Mouse (Mus musculus): ENCODE data around the gene Bnipl.

Bnipl gene

DNA sequence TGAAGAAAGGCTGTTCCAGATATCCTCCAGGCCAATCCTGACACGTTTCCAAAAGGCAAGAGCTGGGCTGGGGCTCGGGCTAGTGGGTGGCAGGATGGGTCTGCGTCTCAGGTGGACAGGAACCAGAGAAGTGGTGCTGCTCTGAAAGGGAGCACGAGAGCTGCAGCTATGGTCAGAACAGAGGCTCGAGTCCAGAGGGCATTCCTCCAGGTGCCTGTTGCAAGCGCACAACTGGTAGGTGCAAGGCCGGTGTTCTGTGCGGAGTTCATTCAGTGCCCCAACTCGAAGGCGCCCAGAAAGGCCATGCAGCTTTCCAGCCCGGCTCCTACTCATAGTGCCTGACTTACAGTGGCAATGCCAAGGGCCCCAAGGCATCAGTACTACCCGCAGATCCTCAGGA is 11.0 kb downstream of the Bnipl start:
- no peak for DNase-seq (ENCODE audit: low read depth in 2 of 2, low spot score in 2 of 2)

DNA sequence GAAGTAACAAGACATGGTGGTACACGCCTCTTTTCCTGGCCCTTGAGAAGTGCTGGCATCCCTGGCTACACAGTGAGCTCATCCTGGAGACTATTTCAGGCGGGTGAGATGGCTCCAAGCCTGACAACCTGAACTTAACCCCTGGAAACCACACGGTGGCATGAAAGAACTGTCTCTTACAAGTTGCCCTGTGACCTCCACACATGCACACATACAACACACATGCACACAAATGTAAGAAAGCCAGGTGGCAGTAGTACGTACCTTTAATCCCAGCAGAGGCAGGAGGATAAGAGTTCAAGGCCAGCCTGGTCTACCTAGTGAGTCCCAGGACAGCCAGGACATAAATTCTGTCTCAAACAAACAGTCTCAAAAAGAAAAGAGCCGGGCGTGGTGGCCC is 12.0 kb downstream of the Bnipl start:
- no peak for DNase-seq (ENCODE audit: low read depth in 2 of 2, low spot score in 2 of 2)

DNA sequence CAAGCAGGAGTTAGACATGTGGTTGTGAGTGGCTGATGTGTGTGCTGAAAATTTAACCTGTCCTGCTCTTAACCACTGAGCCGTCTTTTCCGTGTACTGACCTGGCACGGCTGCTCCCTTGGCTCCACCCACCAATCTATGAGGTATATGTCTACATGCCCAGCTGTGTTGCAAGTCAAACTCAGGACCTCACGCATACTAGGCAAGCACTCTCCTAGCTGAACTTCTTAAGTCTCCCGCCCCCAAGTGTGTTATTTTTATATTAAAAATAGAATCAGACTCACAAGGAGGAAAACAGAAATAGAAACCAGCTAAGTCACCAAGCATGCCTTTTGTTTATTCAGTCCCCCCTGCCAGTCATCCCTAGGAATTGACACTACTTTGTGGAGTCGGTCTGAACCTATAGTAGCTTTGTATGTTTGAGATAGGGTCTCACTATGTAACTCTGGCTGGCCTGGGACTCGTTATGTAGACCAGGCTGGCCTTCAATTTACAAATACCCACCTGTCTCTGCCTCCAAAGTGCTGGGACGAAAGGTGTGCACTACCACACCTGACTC is 13.4 kb downstream of the Bnipl start:
- DNase-seq (ENCODE audit: low read depth in 2 of 2, low spot score in 2 of 2), result no peak

DNA sequence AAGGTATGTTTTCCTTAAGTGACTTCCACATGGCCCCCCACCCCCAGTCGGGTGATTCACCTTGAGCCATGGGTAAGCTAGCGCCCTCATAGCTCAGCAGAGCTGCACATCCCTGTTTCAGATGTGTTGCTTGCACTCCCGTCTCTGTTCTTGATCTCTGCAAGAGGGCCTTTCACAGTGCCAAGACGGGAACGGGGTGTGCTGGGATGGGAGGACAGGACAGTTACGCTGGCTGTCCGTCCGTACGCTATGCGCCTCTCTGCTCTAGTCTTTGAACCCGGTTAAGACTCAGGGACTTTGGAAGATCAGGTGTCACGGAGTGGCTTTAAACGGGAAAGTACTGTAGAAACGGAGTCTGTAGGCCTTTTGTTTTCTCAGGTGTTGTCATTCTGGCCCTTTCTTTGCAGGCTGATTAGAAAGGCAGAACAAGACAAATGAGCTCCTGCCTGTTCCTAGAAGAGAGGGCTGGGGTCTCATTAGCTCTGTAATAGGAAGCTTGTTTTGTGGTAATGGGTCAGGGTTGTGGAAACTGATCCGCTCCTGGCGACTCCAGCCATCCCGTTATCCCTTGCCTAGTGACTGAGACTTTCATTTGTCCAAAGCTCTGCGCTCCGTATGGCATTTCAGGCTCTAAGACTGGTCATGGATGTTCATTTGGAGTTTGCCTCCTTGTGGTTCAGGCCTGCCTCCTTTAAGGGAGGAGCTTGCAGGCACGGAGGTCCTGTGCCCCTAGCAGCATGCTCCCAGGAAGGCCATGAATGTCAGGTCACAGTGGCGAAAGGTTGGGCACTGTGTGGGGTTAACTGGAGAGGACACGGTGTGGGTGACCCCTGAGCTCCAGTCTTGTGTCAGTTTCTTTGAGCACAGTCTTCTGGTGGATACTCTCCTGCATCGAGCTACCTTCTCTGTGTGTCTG is 15.3 kb downstream of the Bnipl start:
- DNase-seq (ENCODE audit: low read depth in 2 of 2, low spot score in 2 of 2), result no peak

- no peak for DNase-seq (ENCODE audit: low read depth in 2 of 2, low spot score in 2 of 2)
Measured at GRCm38 (mm10) chr3:95233303-95233980, 17.6 kb downstream of the Bnipl start.

DNA sequence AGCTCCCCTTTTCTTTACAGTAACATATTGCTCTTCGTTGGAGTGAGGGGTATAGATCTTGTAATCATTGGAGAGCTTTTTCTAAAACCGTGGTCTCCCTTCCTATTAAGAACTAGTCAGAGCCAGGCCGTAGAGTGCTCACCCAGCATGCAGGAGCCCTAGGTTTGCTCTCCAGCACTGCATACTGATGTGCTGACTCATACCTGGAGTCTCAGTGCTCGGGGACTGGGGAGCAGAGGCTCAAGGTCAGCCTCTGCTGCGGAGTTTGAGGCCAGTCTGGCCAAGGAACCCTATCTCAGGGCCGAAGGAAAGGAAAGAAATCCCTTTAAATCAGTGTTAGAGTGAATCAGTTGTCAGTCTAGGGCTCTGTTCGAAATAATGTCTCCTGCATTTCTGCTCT is 18.2 kb downstream of the Bnipl start:
- no peak for DNase-seq (ENCODE audit: low read depth in 2 of 2, low spot score in 2 of 2)

- peak; percentile 44 to 47 for DNase-seq (ENCODE audit: low read depth in 2 of 2, low spot score in 2 of 2)
Measured at GRCm38 (mm10) chr3:95231298-95232221, 19.4 kb downstream of the Bnipl start, which contains the start of gene Mllt11. Mllt11 (minus strand) TSS chr3:95232171.

DNA sequence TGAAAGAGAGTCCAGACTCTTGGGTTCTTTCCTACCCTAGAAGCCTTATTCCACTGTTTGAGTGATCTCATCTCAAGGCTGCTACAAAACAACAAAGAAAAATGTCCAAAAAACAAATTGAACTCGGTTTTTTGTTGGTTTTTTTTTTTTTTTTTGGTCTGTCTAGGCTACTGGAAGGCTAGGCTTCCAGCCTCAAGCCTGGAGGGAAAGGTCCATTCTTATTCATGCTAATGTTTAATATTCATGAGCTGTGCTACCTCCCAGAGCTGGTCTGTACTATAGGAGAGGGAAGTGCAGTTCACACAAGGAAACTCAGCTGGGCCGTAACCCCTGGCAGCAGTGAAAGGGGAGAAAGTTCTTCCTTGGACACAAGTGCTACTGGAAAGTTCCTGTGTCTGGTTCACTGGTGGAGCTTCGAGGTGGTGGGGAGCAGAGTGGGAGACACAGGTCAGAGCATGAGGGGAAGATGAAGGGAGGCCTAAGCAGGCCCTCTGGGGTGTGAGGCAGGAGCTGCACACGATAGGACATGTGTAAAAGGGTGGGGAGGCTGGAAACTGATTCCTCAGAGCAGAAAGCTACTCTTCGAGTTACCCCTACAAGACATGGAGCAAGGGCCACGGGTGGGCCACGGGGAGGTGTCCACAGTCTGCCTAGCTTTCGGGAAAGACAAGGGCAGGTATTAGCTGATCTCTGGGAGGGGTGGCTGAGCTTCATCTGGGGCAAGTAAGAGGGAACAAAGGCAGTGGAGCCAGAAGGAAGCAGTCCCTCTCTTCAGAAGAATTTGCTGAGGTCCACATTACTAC is 20.3 kb downstream of the Bnipl start:
- DNase-seq (ENCODE audit: low read depth in 2 of 2, low spot score in 2 of 2), result no peak

DNA sequence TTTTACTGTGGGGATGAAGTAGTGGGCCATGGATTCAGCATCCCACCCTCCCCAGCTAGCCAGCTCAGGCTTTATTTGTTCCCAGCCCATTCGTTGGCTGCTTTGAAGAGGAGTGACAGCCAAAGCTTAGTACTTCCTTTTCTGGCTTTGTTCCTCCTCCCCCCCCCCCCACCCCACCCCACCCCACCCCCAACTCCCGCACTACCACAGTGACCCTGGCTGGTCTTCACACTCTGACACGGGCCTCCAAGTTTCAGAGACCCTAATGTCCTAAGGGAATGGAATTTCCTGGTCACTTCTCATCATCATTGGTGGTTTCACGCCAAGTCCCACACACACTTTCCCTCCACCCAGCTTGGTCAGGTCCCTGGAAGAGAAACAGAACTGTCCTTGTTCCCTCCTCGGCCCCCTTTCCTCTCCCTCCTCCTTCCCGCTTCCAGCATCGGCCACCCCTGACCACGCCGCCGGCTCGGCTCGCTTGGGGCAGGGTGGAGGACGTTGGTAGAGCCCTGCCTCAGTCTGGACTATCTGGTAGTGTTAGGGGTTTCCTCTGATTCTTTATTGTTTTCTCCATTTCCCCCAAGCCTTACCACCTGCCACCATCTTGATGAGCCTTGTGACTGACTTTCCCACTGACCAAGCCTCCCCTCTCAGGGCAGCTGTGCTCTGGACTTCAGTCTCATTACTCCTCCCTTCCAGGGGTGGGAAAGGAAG is 21.1 kb downstream of the Bnipl start:
- DNase-seq (ENCODE audit: low read depth in 2 of 2, low spot score in 2 of 2), result no peak

- peak; percentile 26 to 35 for DNase-seq (ENCODE audit: low read depth in 2 of 2, low spot score in 2 of 2)
Measured at GRCm38 (mm10) chr3:95228894-95229780, 21.9 kb downstream of the Bnipl start.

DNA sequence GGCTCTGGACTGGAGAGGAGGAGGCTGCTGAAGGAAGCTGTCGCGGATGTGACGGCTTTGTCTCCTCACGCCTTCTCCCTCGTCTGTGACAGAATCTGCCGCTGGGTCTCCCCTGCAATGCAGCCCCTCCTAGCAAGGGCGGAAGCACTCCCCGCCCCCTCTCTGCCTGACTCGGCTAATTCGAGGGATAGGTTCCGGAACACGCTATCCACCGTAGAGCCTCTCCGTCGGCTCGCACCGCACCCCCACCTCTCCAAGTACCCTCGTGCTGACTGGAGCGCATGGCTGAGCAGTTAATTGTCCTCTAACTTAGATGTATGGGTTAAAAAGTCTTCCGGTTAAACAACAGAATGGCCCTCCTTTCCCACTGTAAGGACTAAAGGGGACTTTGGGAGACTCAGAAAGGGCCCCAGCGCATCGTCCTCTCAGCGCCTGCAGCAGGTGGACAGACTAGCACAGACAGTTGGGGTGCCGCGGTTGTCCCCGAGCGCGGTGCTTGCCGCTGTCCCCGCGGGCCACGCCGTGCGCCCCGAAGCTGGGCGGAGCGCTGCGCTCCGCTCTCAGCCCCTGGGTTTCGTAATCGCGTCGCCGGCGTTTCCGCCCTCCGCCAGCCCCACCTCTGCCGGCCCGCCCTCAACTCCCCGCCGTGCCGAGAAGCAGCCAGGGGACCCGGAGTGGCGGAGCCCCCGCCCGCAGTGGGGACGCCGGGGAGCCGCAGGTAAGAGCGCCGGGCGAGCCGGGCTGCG is 22.7 kb downstream of the Bnipl start, which contains the start of gene Cdc42se1:
Gene Cdc42se1 (plus strand): TSS at position 585 of the 746 bp plus-strand sequence.
- peak; percentile 77 to 84 for DNase-seq (ENCODE audit: low read depth in 2 of 2, low spot score in 2 of 2)

DNA sequence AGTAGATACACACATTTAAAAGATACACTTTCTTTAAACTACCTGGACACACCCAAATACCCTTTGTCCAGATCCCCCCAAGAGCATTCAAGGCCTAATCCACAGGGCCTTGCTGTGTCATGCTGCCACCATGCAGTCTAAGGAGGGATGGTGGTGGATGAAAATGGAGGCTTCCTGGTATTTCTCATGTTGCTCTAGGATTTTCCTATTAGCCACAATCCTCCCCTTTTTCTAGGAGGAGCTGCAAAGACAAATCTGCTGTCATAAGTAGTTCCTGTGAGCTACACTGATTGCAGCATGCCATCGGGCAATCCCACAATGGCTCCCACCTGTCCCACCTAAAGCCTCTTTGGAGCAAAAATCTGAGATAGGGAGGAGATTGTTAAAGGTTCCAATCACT is 23.8 kb downstream of the Bnipl start:
- DNase-seq (ENCODE audit: low read depth in 2 of 2, low spot score in 2 of 2), result no peak

DNA sequence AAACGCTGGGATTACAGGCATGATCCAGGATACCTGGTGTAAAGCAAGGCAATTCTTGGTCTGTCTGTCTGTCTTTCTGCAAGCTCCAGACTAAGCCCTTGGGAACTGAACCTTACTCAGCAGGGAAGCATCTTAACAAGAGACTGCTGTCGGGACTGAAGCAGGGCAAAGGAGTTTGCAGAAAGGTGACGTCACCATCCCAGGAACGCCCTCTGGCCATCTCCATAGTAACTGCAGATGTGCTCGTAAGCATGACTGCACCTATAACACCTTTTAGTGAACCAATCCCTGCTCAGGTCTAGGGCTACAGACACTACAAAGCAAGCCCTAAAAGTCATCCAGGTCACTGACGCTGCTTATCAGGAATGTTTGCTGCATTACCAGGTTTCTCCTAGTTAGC is 26.7 kb downstream of the Bnipl start:
- DNase-seq (ENCODE audit: low read depth in 2 of 2, low spot score in 2 of 2), result no peak

GRCm38 (mm10) chr3:95223041-95223440 is 28.0 kb downstream of the Bnipl start:
- no peak for DNase-seq (ENCODE audit: low read depth in 2 of 2, low spot score in 2 of 2)

DNA sequence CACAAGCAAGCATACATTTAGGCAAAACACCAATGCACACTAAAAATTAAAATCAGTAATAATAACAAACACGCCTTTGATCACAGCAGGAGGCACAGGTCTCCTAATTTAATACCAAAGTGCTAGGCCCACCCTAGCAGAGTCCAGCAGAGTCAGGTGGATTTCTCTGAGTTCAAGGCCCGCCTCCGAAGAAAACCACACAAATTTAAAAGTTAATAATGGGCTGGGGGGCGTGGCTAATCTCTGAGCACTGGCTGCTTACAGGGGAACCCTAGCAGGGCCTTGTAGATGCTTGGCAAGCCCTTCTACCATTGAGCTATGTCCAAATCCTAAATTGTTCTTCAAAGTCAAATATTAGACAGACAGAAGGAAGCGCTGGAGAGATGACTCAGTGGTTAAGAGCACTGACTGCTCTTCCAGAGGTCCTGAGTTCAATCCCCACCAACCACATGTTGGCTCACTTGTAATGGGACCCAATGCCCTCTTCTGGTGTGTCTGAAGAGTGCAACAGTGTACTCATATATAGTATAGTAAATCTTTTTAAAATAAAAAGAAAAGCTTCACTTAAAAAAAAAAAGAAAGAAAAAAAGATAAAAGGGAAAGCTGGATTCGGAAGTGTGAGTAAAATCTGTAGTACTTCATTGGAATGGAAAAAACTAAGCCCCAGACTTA is 32.4 kb downstream of the Bnipl start:
- no peak for DNase-seq (ENCODE audit: low read depth in 2 of 2, low spot score in 2 of 2)

GRCm38 (mm10) chr3:95217255-95218134 is 33.5 kb downstream of the Bnipl start, which contains the start of gene Gabpb2:
Gabpb2 (minus strand) TSS chr3:95217916.
- peak; percentile 90 to 92 for DNase-seq (ENCODE audit: low read depth in 2 of 2, low spot score in 2 of 2)

Data from CD8-positive naive resting alpha-beta T cell, adult 2 months (primary cell).